Mouse (Mus musculus) midbrain, postnatal 0 days (tissue): Measurements from ENCODE around the gene Farp1. TPM values are rescaled to one million over a fixed set of nuclear protein-coding genes. Genes with fewer than 3 reads are reported as not detected.
"Not testable (repeated sequence)": the region's sequence is repeated elsewhere in the genome, so short reads cannot be mapped to it uniquely, and the experiment has no call there.

Experiments used
- ATAC-seq: fragments of 200-750 bp; cut with Nextera tagmentation; 2 replicates; pipeline ENCODE4 v1.8.0; 2017; ENCODE audit warnings: moderate number of reproducible peaks, mild to moderate bottlenecking, moderate TSS enrichment, moderate library complexity; ENCODE audit not compliant: low FRiP score
- DNase-seq: peaks from one replicate; pipeline ENCODE4 v3.0.0-alpha.2; 2015; ENCODE audit warnings: low spot score
- H3K27ac ChIP-seq: fragments of 300-500 bp; sonication (generic); 2 replicates; pipeline ENCODE4 v1.5.1; 2014; ENCODE audit warnings: low read depth, mild to moderate bottlenecking, low read length, mixed read lengths
- H3K27me3 ChIP-seq: fragments of 300-500 bp; sonication (generic); 2 replicates; pipeline ENCODE4 v1.6.1; 2014; ENCODE audit warnings: low read length, control low read depth, mixed read lengths; ENCODE audit not compliant: insufficient read depth
- H3K36me3 ChIP-seq: fragments of 300-500 bp; sonication (generic); 2 replicates; pipeline ENCODE4 v1.6.1; 2014; ENCODE audit warnings: low read length, control low read depth, mixed read lengths; ENCODE audit not compliant: insufficient read depth
- H3K4me1 ChIP-seq: fragments of 300-500 bp; sonication (generic); 2 replicates; pipeline ENCODE4 v1.6.1; 2014; ENCODE audit warnings: mild to moderate bottlenecking, control low read depth, antibody characterized with exemption, low read length, mixed read lengths; ENCODE audit not compliant: insufficient read depth
- H3K4me2 ChIP-seq: fragments of 300-500 bp; sonication (generic); 2 replicates; pipeline ENCODE4 v1.6.1; 2014; ENCODE audit warnings: low read depth, mild to moderate bottlenecking, low read length, mixed read lengths; ENCODE audit not compliant: poor library complexity, severe bottlenecking
- H3K4me3 ChIP-seq: fragments of 300-500 bp; sonication (generic); 2 replicates; pipeline ENCODE4 v1.5.1; 2014; ENCODE audit warnings: low read depth, mild to moderate bottlenecking, low read length, moderate library complexity
- H3K9ac ChIP-seq: fragments of 300-500 bp; sonication (generic); replicated peaks from 2 replicates; pipeline ENCODE4 v1.6.1; 2014; ENCODE audit warnings: mild to moderate bottlenecking, low read length, moderate library complexity, mixed read lengths; ENCODE audit not compliant: poor library complexity, severe bottlenecking
- H3K9me3 ChIP-seq: fragments of 300-500 bp; sonication (generic); 2 replicates; pipeline ENCODE4 v1.6.1; 2016; ENCODE audit warnings: low read length, control low read depth
- CTCF ChIP-seq: IDR thresholded peaks from 2 replicates; pipeline ENCODE4 v1.5.1; 2016; ENCODE audit warnings: antibody characterized with exemption, mild to moderate bottlenecking
- WGBS: fragments of 180-500 bp; shearing (Covaris S2); extraction: QIAGEN DNeasy Blood & Tissue Kit; methylation state at CpG from one replicate; pipeline ENCODE4 v1.1.7; 2014; 5-methylcytosine and 5-hydroxymethylcytosine counted together
- polyA plus RNA-seq: library from polyadenylated mRNA; unstranded; fragments of >200 nt; fragmentation: Nextera tagmentation; extraction: Ambion mirVana; gene quantifications from 2 replicates; pipeline ENCODE4 v1.2.1, GENCODE M21; 2015
- total RNA-seq: library from RNA; depleted of rRNA; stranded (reverse); fragments of >200 nt; gene quantifications from 2 replicates; pipeline ENCODE4 v1.2.3, GENCODE M21; 2014

Farp1 gene
- total and polyA plus RNA-seq, 2 experiments from 2014 or later = 41.8 to 113 TPM

GRCm38 (mm10) chr14:121189840-121190239, 154.8 kb downstream of the Farp1 start:
- 93% methylated on average over 10 of the region's 10 CpGs for WGBS
- TF ChIP-seq CTCF = peak; percentile 42

GRCm38 (mm10) chr14:121190386-121190785, 155.4 kb downstream of the Farp1 start:
- no peak overlapping the region for H3K27ac ChIP-seq
- H3K9me3 ChIP-seq = no peaks in the 10 kb centered on the region
- H3K27me3 ChIP-seq = no peaks in the 10 kb centered on the region
- H3K4me3 ChIP-seq = no peak overlapping the region
- 92% methylated on average over 9 of the region's 9 CpGs for WGBS
- H3K36me3 ChIP-seq = no peaks in the 10 kb centered on the region
- TF ChIP-seq CTCF = no peak
- DNase-seq = no peak
- no peak overlapping the region for H3K9ac ChIP-seq
- H3K4me1 ChIP-seq = 0 out of 2 replicates have a peak, but pooled peaks cover 2% of the 10 kb centered on the region
- H3K4me2 ChIP-seq = no peak overlapping the region
- ATAC-seq = no peak

More at GRCm38 (mm10) chr14:121189840-121190239, 154.8 kb downstream of the Farp1 start:
- DNase-seq, H3K36me3 ChIP-seq, H3K9ac ChIP-seq, H3K27me3 ChIP-seq, H3K4me2 ChIP-seq, H3K9me3 ChIP-seq, H3K4me1 ChIP-seq, ATAC-seq, H3K4me3 ChIP-seq, H3K27ac ChIP-seq: not testable (repeated sequence)

- no peak overlapping the region for H3K4me3 ChIP-seq
- 0 out of 2 replicates have a peak, but pooled peaks cover 2% of the 10 kb centered on the region for H3K4me1 ChIP-seq
- 41% methylated on average over 13 of the region's 13 CpGs for WGBS
- ATAC-seq = 0 out of 2 replicates have a peak, but pooled peaks have one; percentile 71
- peak overlapping the region; percentile 73; the same call in 1 of the 2 replicates for H3K27ac ChIP-seq
- H3K4me2 ChIP-seq = no peak overlapping the region
- no peaks in the 10 kb centered on the region for H3K36me3 ChIP-seq
- no peak for TF ChIP-seq CTCF
- no peak overlapping the region for H3K9ac ChIP-seq
- H3K27me3 ChIP-seq = no peaks in the 10 kb centered on the region
- peak; percentile 55 for DNase-seq
- H3K9me3 ChIP-seq = no peaks in the 10 kb centered on the region
Measured at GRCm38 (mm10) chr14:121191739-121192138, 156.7 kb downstream of the Farp1 start.

GRCm38 (mm10) chr14:121192394-121192793, 157.4 kb downstream of the Farp1 start:
- TF ChIP-seq CTCF = no peak
- Histone ChIP-seq H3K4me1 (0 out of 2 replicates have a peak, but pooled peaks cover 2% of the 10 kb centered on the region), H3K4me2 (no peak overlapping the region), H3K36me3 (no peaks in the 10 kb centered on the region), H3K27ac (peak overlapping the region; percentile 73; the same call in 1 of the 2 replicates), H3K9me3 (no peaks in the 10 kb centered on the region), H3K27me3 (no peaks in the 10 kb centered on the region), H3K4me3 (no peak overlapping the region), H3K9ac (no peak overlapping the region)
- DNase-seq (no peak), ATAC-seq (no peak)
- 62% methylated on average over 5 of the region's 5 CpGs for WGBS

- DNase-seq (no peak), ATAC-seq (no peak)
- no peaks in the 10 kb centered on the region for H3K36me3 ChIP-seq
- no peak overlapping the region for H3K4me2 ChIP-seq
- H3K9me3 ChIP-seq = no peaks in the 10 kb centered on the region
- H3K27ac ChIP-seq = no peak overlapping the region
- no peak overlapping the region for H3K9ac ChIP-seq
- WGBS = 85% methylated on average over 2 of the region's 2 CpGs
- H3K27me3 ChIP-seq = no peaks in the 10 kb centered on the region
- no peak overlapping the region for H3K4me3 ChIP-seq
- no peak for TF ChIP-seq CTCF
- 0 out of 2 replicates have a peak, but pooled peaks cover 5% of the 10 kb centered on the region for H3K4me1 ChIP-seq
Measured at GRCm38 (mm10) chr14:121193981-121194380, 159.0 kb downstream of the Farp1 start.

GRCm38 (mm10) chr14:121198915-121199572, 164.0 kb downstream of the Farp1 start:
- Histone ChIP-seq H3K4me1 (0 out of 2 replicates have a peak, but pooled peaks cover 5% of the 10 kb centered on the region), H3K9me3 (no peaks in the 10 kb centered on the region), H3K4me2 (no peak overlapping the region), H3K27ac (peak overlapping the region; percentile 49), H3K27me3 (no peaks in the 10 kb centered on the region), H3K36me3 (no peaks in the 10 kb centered on the region), H3K4me3 (no peak overlapping the region), H3K9ac (no peak overlapping the region)
- DNase-seq = peak; percentile 74
- WGBS = 60% methylated on average over 14 of the region's 14 CpGs
- no peak for TF ChIP-seq CTCF
- ATAC-seq = peak; percentile 85
